Mouse (Mus musculus): ENCODE data around the gene Gimap1. TPM values are rescaled to one million over a fixed set of nuclear protein-coding genes. Genes with fewer than 3 reads are reported as not detected.

The Gimap1 gene
- total RNA-seq (2021): 10 to 100 TPM in 1 of 2 experiments, 1 to 10 TPM in 1; 9.0 to 10.9 TPM
- long read RNA-seq, experiment 1, transcript Gimap1-201 (3 exons, 1,493 nt): major isoform, 9 of 13 reads
- long read RNA-seq, experiment 1, partial matches to known transcripts: 0 of 13 reads
- long read RNA-seq, experiment 1, other reads (novel, unspliced or antisense): 1 of 13 reads
- long read RNA-seq, experiment 2, transcript Gimap1-201 (3 exons, 1,493 nt): major isoform, 6 of 9 reads
- long read RNA-seq, experiment 2, partial matches to known transcripts: 0 of 9 reads
- long read RNA-seq, experiment 2, other reads (novel, unspliced or antisense): 0 of 9 reads

DNA sequence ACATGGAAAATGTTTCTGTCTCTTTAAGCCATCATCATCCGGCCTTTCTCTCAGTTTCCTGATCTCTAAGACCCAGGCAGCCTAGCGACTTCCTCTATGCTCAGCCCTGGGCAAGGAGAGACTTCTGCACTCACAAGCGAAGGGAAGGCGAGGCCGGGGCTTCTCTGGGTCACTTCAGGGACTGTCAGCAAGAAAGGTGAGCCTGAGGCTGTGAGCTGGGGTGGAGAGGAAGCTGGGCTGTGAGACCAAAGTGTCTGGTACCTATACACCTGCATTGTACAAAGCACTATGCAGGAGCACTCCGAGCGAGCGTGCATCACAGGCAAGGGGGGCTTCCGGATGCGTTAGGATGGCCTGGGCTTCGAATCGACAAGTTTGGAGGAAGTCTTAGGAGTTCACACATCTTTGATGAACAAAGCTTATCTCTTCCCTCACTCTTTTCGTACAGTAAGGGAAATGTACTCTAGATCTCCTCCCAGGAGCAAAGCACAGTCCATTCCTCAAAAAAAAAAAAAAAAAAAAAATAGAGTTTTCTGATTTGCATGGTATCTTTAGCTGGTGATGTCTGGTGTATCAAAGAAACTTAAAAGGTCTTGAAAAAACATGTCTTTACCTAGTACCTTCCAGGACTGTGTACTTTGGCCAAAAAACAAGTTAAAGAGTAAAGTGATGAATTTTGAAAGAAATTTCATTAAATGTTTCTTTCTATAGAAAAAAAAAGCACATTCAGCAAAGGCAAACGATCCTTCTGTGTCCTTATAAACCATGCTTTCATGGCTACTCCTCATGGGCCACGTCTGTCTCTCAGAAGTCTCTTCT, at the start of gene Gimap1:
Gimap1 (plus strand) TSS at position 94 of the 819 bp plus-strand sequence.
- no peak for DNase-seq (ENCODE audit: low spot score in 2 of 2)

DNA sequence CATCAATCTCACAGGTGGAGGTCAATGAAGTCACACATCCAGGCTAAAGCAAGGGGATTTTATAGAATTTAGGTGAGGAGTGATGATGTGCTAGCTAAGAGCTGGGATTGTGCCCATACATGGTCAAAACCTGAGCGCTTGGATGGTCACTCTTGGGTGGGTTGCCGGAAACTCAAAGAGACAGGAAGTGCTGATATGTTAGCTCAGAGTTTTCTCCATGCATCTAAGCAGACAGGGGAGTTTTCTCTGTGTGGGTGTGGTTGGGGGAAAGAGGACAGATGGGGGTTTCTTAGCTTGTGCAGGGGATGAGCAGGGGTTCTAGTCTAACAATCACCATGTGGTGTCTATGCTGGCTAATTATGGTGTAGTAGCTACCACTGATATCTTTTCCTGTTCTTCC, 49.5 kb upstream of the Gimap1 start:
- no peak for DNase-seq (ENCODE audit: low spot score in 2 of 2)

- no peak for DNase-seq (ENCODE audit: low spot score in 2 of 2)
These were observed 45.9 kb upstream of the Gimap1 start for GRCm38 (mm10) chr6:48692962-48693361.

DNA sequence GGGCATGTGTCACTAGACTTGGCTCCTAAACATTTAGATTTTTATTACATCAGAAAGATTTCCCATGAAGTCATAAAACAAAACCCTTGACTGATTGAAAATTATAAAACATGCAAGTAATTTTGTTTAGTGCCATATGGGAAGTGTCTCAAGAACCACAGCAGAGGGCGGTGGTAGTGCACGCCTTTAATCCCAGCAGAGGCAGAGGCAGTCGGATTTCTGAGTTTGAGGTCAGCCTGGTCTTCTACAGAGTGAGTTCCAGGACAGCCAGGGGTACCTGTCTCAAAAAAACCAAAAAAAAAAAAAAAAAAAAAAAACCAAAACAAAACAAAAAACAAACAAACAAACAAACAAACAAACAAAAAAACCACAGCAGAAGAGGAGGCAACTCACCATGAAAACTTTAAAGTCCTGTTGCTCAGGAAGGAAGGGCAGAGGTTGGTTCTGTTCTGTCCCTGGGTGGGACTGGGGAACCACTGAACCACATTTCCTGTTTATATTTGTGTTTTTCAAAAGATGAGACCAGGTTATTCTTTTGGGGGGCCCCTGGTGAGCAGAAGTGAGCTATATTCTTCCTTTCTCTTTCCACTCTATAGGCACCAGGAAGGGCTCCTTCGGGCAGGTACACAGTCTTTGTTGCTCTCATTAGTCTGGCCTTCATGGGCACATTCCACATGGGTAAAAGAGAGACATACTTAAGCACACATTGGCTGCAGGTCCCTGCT, 41.9 kb upstream of the Gimap1 start:
- no peak for DNase-seq (ENCODE audit: low spot score in 2 of 2)

- DNase-seq (ENCODE audit: low spot score in 2 of 2): no peak
These were observed 41.3 kb upstream of the Gimap1 start for GRCm38 (mm10) chr6:48697555-48697930.

- no peak for DNase-seq (ENCODE audit: low spot score in 2 of 2)
These were observed 40.6 kb upstream of the Gimap1 start for GRCm38 (mm10) chr6:48698066-48698856.

- DNase-seq (ENCODE audit: low spot score in 2 of 2): no peak
These were observed 40.0 kb upstream of the Gimap1 start for GRCm38 (mm10) chr6:48698888-48699287.

GRCm38 (mm10) chr6:48700251-48701075, 38.4 kb upstream of the Gimap1 start:
- DNase-seq (ENCODE audit: low spot score in 2 of 2): no peak

GRCm38 (mm10) chr6:48702146-48702545, 36.7 kb upstream of the Gimap1 start:
- DNase-seq (ENCODE audit: low spot score in 2 of 2): no peak

GRCm38 (mm10) chr6:48702601-48703000, 36.3 kb upstream of the Gimap1 start:
- DNase-seq (ENCODE audit: low spot score in 2 of 2): no peak

DNA sequence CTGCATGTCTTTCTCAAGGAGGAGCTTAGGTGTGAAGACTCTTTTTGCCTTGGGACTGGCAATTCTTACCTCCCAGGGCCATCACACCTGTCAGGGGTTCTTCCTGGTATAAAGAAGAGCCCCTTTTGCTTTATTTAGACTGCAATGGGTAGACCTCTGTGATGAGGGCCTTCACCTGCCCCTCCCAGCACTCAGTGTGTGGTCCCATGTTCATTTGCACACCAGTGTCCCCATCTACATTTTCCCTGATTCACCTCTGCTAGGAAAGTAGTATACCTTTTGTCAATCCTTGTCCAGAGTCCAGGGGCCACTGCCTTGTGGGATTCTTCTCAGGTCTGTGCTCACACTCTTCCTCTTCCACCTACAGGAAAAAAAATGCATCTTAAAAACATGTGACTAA, 34.7 kb upstream of the Gimap1 start:
- no peak for DNase-seq (ENCODE audit: low spot score in 2 of 2)

DNA sequence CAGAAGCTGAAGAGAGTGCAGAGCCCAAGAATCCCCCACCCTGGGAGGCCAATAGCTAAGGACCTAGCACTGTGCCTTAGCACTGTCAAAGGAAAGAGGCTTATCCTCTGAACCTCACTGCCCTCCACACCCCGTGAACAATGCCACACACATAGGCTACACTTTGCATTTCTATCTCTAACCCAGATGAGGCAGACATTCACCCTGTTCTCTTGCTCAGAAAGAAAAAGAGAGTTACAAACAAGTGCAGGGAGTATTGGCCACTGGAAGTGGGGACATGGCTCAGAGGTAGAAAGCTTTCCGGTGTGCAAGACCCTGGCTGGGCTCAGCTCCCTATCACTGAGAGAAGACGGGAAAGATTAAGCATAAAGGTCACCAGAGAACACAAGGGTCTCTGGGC, 32.7 kb upstream of the Gimap1 start:
- DNase-seq (ENCODE audit: low spot score in 2 of 2): no peak

DNA sequence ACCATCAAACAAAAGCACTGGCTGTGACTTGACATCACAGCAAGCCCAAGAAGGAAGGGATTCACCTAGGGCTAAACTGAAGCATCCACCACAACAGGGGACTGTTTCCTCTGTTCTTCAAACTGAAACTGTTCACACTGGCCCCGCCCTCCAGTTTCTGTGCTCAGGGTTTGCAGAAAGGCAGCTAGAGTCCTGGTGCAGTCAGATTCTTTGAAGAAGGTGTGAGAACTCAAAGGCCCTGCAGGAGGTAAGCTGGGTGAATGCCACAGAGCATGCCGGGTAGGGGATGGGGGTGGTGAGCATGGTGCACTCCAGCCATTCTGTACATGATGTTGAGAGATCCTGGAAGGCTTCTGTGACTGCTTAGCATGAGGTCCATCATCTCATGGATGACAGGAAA, 20.4 kb upstream of the Gimap1 start, which contains the start of the genes Gm28053 and Gimap7:
Gm28053 (plus strand) TSS at position 153 of the 400 bp plus-strand sequence.
Gimap7 (plus strand) TSS at position 167 of the 400 bp plus-strand sequence.
- DNase-seq (ENCODE audit: low spot score in 2 of 2): no peak

- no peak for DNase-seq (ENCODE audit: low spot score in 2 of 2)
These were observed 18.5 kb upstream of the Gimap1 start for GRCm38 (mm10) chr6:48720326-48720725.

DNA sequence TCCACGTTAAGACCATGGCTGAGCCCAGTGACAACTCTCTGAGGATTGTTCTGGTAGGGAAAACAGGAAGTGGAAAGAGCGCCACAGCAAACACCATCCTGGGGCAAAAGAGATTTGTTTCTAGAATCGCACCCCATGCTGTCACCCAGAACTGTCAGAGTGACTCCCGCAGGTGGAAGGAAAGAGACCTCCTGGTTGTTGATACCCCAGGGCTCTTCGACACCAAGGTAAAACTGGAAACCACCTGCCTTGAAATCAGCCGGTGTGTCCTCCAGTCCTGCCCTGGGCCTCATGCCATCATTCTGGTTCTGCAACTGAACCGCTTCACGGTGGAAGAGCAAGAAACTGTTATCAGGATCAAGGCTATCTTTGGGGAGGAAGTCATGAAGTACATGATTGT, 15.4 kb upstream of the Gimap1 start:
- no peak for DNase-seq (ENCODE audit: low spot score in 2 of 2)

DNA sequence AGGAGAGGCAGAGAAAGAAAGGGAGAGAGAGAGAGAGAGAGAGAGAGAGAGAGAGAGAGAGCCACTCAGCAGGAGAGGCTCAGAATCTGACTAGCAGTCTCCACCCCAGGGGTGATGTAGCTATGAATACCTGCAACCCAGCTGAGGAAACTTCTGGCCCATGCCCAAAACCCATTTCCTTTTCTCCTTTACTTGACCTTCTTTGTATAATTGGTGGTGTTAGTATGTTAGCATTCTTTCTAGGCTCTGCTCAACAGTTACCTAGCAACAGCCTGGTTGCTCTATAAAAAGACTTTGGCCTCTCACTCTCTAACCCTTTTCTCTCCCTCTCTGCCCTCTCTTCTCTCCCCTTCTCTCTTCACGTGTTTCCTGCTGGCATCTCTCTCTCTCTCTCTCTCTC, 13.4 kb upstream of the Gimap1 start:
- no peak for DNase-seq (ENCODE audit: low spot score in 2 of 2)

DNA sequence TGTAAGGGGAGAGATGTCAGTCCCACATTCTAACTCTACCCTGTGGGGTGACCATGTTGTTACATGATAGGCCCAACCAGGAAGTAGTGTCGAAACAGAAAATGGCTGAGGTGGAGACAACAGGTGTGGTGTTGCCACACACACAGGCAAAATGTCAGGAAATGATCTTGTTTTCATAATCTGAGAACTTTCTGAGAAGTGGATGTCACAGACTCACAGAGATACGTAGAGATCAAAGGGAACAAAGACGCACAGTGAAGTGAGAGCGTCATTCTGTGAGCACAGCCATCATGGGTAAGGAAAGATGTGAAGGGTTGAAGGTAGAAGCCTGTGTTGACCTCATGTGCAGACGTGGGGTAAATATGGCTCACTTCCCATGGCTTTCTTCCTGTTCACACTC, 11.1 kb upstream of the Gimap1 start:
- DNase-seq (ENCODE audit: low spot score in 2 of 2): no peak

DNA sequence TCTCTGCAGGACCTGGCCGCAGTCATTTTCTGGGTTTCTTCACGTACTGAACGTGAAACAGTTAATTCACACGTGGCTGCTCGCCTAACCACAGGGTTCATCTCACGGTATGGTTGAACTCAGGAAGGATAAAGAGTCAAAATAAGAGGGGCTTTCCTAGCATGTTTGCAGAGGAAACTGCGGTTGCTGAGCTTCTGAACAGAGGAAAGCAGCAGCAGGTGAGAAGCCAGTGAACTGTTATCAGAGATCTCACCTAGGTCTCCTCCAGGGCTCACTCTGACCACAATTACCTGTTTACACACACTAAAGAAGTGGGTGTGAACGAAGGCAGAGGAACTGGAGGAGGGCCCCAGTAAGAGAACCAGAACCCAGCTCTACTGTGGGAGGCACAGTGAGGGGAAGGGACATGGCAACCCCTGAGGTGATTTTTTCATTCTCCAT, 6.0 kb upstream of the Gimap1 start:
- DNase-seq (ENCODE audit: low spot score in 2 of 2): no peak

GRCm38 (mm10) chr6:48733660-48734059, 5.2 kb upstream of the Gimap1 start:
- DNase-seq (ENCODE audit: low spot score in 2 of 2): no peak

GRCm38 (mm10) chr6:48737053-48737452, 1.8 kb upstream of the Gimap1 start:
- DNase-seq (ENCODE audit: low spot score in 2 of 2): no peak
